Mouse (Mus musculus): ENCODE data around the gene Supt6. TPM values are rescaled to one million over a fixed set of nuclear protein-coding genes. Genes with fewer than 3 reads are reported as not detected.

The Supt6 gene
- polyA plus RNA-seq, 1 experiment: 14.8 TPM

DNA sequence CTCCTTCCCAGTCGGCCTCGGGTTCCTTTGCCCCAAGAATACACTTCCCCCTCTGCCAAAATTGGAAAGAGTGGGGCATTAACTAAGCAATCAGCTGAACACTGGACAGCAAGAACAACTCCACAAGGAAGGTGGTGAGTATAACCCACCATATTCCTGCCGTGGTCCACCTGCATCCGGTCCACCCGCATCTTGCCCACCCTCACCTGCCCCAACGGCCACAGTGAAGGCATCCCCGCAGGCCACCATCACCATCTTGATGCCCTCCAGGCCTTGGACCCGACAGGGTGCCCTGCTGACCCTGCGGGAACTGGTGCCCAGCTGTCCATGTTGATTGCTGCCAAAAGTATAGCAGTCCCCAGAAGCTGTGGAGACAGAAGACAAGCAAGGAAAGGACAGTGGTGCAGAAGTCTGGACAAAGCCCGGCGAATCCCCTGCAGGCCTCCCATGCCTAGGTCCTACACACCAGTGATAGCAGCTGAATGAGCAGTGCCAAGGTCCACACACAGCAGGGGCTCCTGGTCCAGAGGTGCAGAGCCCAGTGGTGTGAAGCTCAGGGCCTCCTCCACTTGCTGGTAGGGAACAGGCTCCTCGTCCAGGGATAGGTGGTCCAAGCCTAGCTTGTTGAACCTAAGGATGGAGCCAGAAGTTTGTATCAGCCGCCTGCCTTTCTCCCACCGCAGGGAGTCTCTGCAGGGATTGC lies 78.4 kb downstream of the Supt6 start:
- DNase-seq (ENCODE audit: low read depth): no peak

DNA sequence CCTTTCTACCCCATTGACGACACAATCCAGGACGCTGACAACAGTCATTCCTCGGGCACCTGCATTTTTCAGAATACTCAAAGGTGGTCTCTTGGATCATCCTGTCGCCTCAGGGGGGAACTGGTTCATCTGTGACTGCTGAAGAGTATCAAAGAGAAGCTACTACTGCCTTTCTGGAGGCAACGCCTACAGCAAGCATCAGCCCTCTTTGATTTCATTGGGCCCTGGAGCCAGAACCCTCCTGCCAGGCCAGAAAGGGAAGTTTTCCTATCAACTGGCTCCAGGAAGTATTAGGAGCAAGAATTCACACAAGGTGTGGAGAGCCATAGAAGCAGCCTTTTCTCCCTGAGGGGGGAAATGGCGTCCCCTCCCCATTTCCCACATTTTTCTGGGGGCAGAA lies 79.1 kb downstream of the Supt6 start:
- DNase-seq (ENCODE audit: low read depth): no peak

DNA sequence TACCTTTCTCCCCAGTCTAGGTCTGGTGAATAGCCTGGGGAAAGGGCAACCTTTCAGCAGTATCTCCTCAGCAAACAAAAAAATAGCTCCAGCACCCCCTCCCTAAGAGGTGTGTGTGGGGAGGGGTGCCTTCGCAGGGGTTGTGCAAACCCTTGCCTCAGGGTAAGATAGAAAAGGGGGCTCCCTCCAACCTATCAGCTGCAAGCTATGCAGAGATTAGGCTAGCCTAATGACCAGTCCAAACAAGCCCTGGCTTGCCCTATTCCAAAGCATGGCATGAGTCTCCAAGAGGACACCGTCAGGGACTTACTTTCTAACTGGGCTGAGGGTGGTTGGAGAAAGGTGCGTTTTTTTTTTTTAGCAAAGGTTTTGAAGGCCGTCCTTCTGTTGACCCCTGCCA lies 79.6 kb downstream of the Supt6 start:
- DNase-seq (ENCODE audit: low read depth): no peak

DNA sequence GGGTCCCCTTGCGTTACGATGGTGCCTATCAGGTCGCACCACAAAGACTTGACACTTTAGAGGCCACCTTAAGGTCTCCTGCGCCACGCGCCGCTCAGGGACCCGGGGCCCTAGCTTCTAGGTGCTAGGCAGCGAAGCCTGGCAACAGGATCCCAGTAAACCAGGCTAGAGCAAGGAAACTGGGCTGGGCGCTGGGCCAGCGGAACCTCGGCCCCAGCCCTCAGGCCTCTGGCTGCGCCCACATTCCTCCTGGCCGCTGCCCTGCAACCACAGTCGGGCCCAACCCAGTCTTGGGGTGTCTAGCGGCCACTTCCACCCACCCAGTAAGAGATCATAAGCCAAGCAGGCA lies 80.1 kb downstream of the Supt6 start:
- DNase-seq (ENCODE audit: low read depth): no peak

DNA sequence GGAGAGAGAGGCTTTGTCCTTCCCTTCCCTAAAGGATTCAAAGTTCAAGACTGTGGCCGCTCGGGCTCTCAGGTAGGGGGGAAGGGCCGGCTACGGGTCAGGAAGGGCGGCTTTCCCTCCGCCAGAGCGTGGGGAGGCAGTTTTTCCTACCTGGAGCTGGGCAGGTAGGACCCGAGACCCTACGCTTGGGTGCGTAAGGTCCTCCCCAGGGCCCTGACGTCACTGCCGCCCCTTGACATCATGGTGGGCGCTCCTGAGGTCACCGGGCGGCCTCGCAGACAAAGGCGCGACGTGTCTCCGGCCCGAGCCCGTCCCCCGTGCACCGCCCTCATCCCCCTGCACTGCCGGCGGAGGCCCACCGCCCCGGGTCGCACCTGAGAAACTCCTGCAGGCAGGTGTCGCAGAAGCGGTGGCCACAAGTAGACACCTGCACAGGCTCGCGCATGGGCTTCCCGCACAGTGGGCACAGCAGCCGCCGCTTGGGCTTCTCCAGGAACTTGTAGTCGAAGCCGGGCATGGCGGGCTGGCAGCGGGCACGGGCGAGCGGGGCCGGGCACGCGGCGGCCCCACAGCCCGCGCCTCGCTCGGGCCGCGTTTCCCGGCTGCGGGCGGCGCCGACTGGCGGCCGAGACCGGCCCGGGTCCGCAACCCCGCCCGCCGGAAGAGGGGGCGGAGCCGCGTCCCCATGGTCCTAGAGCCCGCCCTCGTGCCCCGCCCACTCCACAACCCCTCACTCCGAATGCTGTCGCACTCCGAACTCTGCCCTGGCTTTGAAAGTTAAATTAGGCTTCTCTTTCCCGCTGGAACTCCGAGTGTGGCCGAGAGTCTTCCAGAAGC lies 80.6 kb downstream of the Supt6 start, which contains the start of gene Traf4:
Gene Traf4, minus strand, starts transcription at position 666 of the 837 bp plus-strand sequence.
- DNase-seq (ENCODE audit: low read depth): no peak

DNA sequence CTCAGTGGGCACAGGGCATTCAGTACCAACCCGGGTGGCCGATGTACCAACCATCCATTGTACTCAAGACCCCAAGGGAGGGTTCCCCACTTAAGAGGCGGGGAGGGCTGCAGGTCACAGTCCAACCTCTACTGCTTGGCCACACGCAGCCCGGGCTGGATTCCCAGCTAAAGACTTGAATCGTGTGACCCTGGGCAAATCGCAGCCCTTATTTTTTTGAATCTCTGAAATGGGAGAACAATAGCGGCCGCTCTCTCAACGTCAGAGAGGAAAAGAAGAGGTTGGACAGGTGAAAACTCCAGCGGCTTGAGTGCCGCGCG lies 81.2 kb downstream of the Supt6 start:
- DNase-seq (ENCODE audit: low read depth): no peak

DNA sequence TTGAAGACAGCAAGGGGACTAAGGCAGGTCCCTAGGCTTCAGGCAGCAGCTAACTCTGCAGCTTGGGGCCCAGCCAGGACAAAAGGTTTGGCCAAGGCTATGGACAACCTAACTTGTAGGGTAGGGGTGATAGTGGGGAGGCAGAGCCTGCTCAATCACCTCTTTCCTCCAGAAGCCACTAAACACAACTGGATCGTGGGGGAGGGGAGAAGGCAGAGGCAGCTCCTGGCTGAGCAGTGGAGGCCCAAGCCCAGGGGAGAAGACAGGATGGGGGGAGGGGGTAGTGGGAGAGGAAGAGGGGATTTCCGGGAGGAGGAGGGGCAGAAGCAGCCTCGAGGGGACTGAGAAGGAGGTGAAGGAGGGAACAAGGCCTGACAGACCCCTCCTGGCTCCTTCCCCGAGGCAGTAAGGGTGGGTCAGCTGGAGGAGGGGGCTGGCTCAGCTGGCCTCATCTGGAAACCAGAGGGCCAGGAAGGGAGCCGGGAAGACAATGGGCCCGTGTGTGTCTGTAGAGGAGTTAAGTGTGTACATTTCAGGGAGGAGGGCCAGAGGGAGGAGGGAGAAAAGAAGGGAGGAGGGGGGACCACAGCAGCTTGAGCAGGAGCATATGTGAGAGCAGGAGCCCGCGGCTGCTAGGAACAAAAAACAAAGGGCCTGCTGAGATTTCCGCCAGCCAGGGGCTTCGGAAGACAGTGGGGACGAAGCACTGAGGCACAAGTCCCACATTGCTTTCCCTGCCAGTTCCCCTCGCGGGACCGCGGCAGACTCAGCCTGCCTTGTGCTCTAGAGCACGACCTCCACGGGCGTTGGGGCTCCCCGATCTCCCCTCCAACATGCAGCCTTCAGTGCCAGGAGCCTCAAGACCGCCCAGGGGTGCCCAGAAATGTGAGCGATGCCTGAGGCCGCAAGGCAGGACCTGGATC lies 81.8 kb downstream of the Supt6 start:
- DNase-seq (ENCODE audit: low read depth): no peak

DNA sequence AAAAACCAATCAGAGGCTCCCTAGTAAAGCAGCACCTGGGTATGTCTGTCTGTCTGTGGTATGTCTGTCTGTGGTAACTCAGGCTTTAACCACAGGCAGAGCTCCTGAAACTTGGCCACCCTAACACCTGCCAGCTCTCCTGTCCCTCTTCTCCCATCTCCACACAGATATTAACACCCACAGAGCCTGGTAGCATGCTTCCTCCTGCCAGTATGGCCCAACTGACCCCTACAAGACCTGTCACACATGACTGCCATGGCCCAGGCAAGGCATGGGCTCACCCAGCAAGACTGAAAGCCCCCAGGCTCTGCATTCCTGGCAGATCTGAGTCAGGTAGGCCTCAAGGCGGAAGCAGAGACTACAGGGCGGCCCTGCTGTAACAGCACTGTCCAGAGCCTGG lies 82.7 kb downstream of the Supt6 start:
- no peak for DNase-seq (ENCODE audit: low read depth)

DNA sequence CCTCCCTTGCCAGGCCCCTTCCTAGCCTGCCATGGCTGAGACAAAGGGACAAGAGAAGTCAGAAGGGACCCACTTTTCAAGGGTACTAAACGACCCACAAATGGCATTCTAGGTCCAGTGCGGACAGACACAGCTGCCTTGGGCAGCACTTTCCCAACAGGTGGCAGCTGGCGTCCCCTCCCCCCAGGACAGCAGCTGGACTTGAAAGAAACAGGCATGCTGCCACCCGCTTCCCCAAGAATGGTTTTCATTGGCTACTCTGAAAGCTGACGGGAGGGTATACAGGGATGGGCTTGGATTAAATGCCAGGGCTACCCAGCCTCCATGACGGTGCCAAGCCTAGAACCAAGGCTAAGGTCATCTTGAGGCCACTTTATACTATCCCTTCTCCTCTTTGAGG lies 83.3 kb downstream of the Supt6 start:
- DNase-seq (ENCODE audit: low read depth): no peak

DNA sequence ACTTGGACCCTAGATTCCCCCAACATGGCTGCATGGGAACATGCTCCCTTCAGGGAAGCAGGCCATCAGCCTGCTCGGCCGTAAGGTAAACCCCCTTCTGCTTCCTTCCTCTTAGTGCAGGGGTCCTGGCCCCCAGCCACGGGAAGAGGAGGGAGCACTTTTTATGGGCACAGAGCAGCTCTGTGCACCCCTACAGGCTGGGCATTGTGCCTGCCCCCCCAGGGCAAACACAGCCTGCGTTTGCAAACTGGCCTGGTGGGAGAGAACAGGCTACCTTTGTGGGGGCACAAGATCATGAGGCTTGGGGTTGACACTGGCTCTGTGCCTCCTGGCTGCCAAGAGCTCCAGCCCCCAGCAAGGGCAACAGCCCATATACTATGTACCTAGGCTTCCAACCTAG lies 83.8 kb downstream of the Supt6 start:
- no peak for DNase-seq (ENCODE audit: low read depth)

DNA sequence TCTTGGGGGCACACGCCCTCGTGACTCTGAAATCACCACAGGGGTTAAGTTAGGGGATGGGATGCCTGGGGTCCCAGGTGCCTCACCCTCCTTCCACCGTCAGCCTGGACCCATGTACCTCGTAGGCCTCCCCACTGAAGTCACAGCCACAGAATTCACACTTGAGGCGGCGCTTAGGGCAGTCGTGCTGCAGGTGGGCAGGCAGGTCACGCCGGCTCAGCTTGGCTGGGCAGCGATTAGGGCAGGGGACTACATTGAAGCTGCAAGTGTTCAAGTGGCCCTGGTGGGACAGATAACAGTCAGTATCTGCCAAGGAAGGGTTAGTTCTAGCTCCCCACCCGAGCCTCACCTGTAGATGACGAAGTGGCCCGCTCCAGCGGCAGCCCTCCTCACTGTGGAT lies 84.6 kb downstream of the Supt6 start:
- DNase-seq (ENCODE audit: low read depth): no peak

DNA sequence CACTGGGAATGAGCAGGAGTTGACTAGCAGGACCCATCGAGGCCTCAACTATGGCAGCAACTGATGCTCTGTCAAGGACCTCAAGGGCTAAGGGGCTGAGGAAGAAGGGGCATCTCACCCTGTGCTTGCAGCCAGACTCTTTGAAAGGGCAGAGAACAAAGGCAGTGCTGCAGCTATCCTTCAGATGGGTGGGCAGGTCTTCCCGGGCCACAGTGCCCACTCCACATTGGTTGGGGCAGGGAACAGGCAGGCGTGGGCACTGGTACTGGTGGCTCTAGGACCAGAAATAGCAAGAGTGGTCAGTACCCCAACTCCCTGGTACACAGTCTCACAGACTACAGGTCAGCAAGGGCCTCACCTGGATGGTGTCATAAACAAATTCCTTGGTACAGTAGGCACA lies 85.1 kb downstream of the Supt6 start:
- no peak for DNase-seq (ENCODE audit: low read depth)

DNA sequence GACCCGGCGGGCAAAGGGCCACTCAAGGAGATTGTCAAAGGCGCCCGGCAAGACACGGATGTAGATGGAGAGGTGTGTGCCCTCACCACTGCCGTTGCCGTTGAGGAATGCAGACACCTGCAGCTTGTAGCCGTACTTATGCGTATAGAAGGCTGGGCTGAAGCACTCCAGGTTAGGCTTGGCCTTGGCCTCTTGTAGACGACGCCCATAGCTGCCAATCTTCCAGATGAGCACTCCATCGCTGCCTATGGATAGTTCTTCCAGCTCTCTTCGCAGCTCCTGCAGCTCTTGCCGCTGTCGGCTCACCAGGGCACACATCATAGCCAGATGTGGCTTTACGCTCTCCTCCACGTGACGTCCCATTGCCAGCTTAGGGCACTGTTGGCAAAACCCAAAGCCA lies 85.6 kb downstream of the Supt6 start:
- no peak for DNase-seq (ENCODE audit: low read depth)

DNA sequence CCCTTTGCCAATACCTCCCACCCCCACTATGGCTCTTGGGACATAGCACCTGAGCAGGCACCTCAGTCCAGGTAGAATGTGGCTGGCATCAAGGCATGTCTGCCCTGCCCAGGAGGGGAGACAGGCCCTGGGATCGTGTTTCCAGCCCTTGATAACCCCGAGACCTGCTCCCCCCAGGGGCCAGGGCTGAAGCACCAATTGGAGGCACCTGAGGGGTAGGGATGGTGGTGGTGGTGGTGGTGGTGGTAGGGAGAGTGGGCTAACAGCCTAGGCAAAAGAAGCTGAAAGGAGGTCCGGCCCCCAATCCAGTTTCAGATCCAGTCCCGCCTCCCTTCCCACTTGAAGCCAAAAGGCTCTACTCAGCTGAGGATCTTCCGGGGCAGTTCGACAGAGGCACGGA lies 86.2 kb downstream of the Supt6 start:
- no peak for DNase-seq (ENCODE audit: low read depth)

DNA sequence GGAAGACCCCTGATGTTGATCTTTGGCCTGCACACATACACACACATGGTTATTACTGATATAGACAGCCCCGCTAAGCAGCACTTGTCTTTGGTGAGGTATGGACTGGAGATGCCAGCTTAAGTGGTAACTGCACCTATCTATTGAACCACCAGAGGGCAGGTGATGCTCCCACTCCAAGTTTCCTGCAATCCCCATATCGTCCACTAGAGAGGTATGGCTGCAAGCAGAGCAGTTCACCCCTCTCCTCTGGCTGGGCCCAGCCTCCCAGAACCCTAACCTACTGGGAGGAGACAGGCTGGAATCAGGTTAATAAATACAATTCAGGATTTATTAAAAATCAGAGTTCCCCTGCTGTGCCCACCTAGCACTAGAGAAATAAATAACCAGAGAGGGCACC lies 86.7 kb downstream of the Supt6 start:
- DNase-seq (ENCODE audit: low read depth): no peak

Other genes with a start within 250 kb of the Supt6 start
- 3.3 TPM in 2 replicates for gene Dhrs13, start 213.7 kb downstream of the Supt6 start, polyA plus RNA-seq (2012; rRNA removed)
- 97.0 and 123 TPM in 2 replicates for gene Flot2, start 208.1 kb downstream of the Supt6 start, polyA plus RNA-seq (2012; rRNA removed)
- gene Eral1, start 165.6 kb downstream of the Supt6 start, polyA plus RNA-seq (2012; rRNA removed): 26.2 and 33.1 TPM in 2 replicates
- gene Fam222b, start 151.3 kb downstream of the Supt6 start, polyA plus RNA-seq (2012; rRNA removed): 15.7 and 20.7 TPM in 2 replicates
- gene Traf4, start 80.4 kb downstream of the Supt6 start, polyA plus RNA-seq (2012; rRNA removed): 34.7 and 38.2 TPM in 2 replicates
- gene Nek8, start 69.3 kb downstream of the Supt6 start, polyA plus RNA-seq (2012; rRNA removed): 17.3 and 19.3 TPM in 2 replicates
- gene Tlcd1, start 69.3 kb downstream of the Supt6 start, polyA plus RNA-seq (2012; rRNA removed): 128 and 143 TPM in 2 replicates
- gene Rpl23a, start 62.4 kb downstream of the Supt6 start, polyA plus RNA-seq (2012; rRNA removed): 284 and 314 TPM in 2 replicates
- gene Rab34, start 57.6 kb downstream of the Supt6 start, polyA plus RNA-seq (2012; rRNA removed): 78.6 and 114 TPM in 2 replicates
- gene Proca1, start 52.6 kb downstream of the Supt6 start, polyA plus RNA-seq (2012; rRNA removed): 4.6 and 6.2 TPM in 2 replicates
- 161 and 190 TPM in 2 replicates for gene Sdf2, start 241 bp downstream of the Supt6 start, polyA plus RNA-seq (2012; rRNA removed)
- gene 2610507B11Rik, start 15.8 kb upstream of the Supt6 start, polyA plus RNA-seq (2012; rRNA removed): 99.8 and 106 TPM in 2 replicates
- 0.13 and 0.20 TPM in 2 replicates for gene BC030499, start 44.9 kb upstream of the Supt6 start, polyA plus RNA-seq (2012; rRNA removed)
- 1.2 and 1.4 TPM in 2 replicates for gene Spag5, start 55.5 kb upstream of the Supt6 start, polyA plus RNA-seq (2012; rRNA removed)
- gene Aldoc, start 77.0 kb upstream of the Supt6 start, polyA plus RNA-seq (2012; rRNA removed): 34.4 and 59.8 TPM in 2 replicates
- gene Pigs, start 82.4 kb upstream of the Supt6 start, polyA plus RNA-seq (2012; rRNA removed): 69.5 and 94.1 TPM in 2 replicates
- 84.3 and 193 TPM in 2 replicates for gene Unc119, start 97.5 kb upstream of the Supt6 start, polyA plus RNA-seq (2012; rRNA removed)
- not detected in 2 replicates for gene Foxn1, start 140.6 kb upstream of the Supt6 start, polyA plus RNA-seq (2012; rRNA removed)
- 8.7 and 12.2 TPM in 2 replicates for gene Slc13a2, start 176.2 kb upstream of the Supt6 start, polyA plus RNA-seq (2012; rRNA removed)
- 58.5 and 77.0 TPM in 2 replicates for gene Slc46a1, start 219.7 kb upstream of the Supt6 start, polyA plus RNA-seq (2012; rRNA removed)

All from gonadal fat pad, adult 2 months (tissue).